Mouse (Mus musculus): ENCODE data around the gene Cbx5. TPM values are rescaled to one million over a fixed set of nuclear protein-coding genes. Genes with fewer than 3 reads are reported as not detected.
A peak's percentile ranks its signal among the peaks of the same experiment; 100 is the strongest.

Gene Cbx5
- 178 and 226 TPM in 2 replicates for polyA plus RNA-seq (2011; ENCODE audit: insufficient read depth, insufficient read length, low replicate concordance, missing spikeins)

GRCm38 (mm10) chr15:103239685-103240159, at the start of gene Cbx5:
Cbx5 (minus strand) TSS chr15:103239816.
- WGBS: under 1% methylated on average over 39 of the region's 39 CpGs
- Histone ChIP-seq H3K27ac (ENCODE audit: control insufficient read depth, insufficient read depth, low read depth, low read length, poor library complexity) (peak within 1 kb of the TSS; percentile 78), H3K4me3 (replicated peaks; ENCODE audit: control insufficient read depth, low read depth, low read length) (peak within 1 kb of the TSS; percentile 88), H3K4me1 (ENCODE audit: control insufficient read depth, insufficient read depth, low read length) (no peaks in the 10 kb centered on the region)
- no peak for TF ChIP-seq CTCF (IDR thresholded peaks at IDR 0.05; ENCODE audit: control insufficient read depth, insufficient read depth, low read length)
- peak; percentile 86; the same call in 1 of the 2 replicates for TF ChIP-seq POLR2A (IDR thresholded peaks at IDR 0.05; ENCODE audit: borderline replicate concordance, control insufficient read depth, low read depth, low read length)

- H3K4me3 ChIP-seq (replicated peaks; ENCODE audit: control insufficient read depth, low read depth, low read length): no peak overlapping the region
- no peaks in the 10 kb centered on the region; the same call in 1 of the 2 replicates for H3K4me1 ChIP-seq (ENCODE audit: control insufficient read depth, insufficient read depth, low read length)
- 16% methylated on average over 1 of the region's 1 CpGs for WGBS
- H3K27ac ChIP-seq (ENCODE audit: control insufficient read depth, insufficient read depth, low read depth, low read length, poor library complexity): no peak overlapping the region
- TF ChIP-seq CTCF (IDR thresholded peaks at IDR 0.05; ENCODE audit: control insufficient read depth, insufficient read depth, low read length): no peak
- TF ChIP-seq POLR2A (IDR thresholded peaks at IDR 0.05; ENCODE audit: borderline replicate concordance, control insufficient read depth, low read depth, low read length): no peak
Measured at GRCm38 (mm10) chr15:103285778-103286417, 46.3 kb upstream of the Cbx5 start.

- WGBS: 51% methylated on average over 2 of the region's 2 CpGs
- Histone ChIP-seq H3K4me3 (replicated peaks; ENCODE audit: control insufficient read depth, low read depth, low read length) (no peak overlapping the region), H3K27ac (ENCODE audit: control insufficient read depth, insufficient read depth, low read depth, low read length, poor library complexity) (no peak overlapping the region), H3K4me1 (ENCODE audit: control insufficient read depth, insufficient read depth, low read length) (no peaks in the 10 kb centered on the region; the same call in 1 of the 2 replicates)
- TF ChIP-seq CTCF (IDR thresholded peaks at IDR 0.05; ENCODE audit: control insufficient read depth, insufficient read depth, low read length): no peak
- TF ChIP-seq POLR2A (IDR thresholded peaks at IDR 0.05; ENCODE audit: borderline replicate concordance, control insufficient read depth, low read depth, low read length): no peak
Measured at GRCm38 (mm10) chr15:103284647-103285046, 45.0 kb upstream of the Cbx5 start.

- TF ChIP-seq CTCF (IDR thresholded peaks at IDR 0.05; ENCODE audit: control insufficient read depth, insufficient read depth, low read length) (peak; percentile 63), POLR2A (IDR thresholded peaks at IDR 0.05; ENCODE audit: borderline replicate concordance, control insufficient read depth, low read depth, low read length) (no peak)
- 72% methylated on average over 3 of the region's 3 CpGs for WGBS
- no peak overlapping the region for H3K4me3 ChIP-seq (replicated peaks; ENCODE audit: control insufficient read depth, low read depth, low read length)
- no peaks in the 10 kb centered on the region; the same call in 1 of the 2 replicates for H3K4me1 ChIP-seq (ENCODE audit: control insufficient read depth, insufficient read depth, low read length)
- H3K27ac ChIP-seq (ENCODE audit: control insufficient read depth, insufficient read depth, low read depth, low read length, poor library complexity): no peak overlapping the region
Measured at GRCm38 (mm10) chr15:103284066-103284465, 44.5 kb upstream of the Cbx5 start.

- 70% methylated on average over 3 of the region's 3 CpGs for WGBS
- H3K4me1 ChIP-seq (ENCODE audit: control insufficient read depth, insufficient read depth, low read length): no peaks in the 10 kb centered on the region; the same call in 1 of the 2 replicates
- TF ChIP-seq POLR2A (IDR thresholded peaks at IDR 0.05; ENCODE audit: borderline replicate concordance, control insufficient read depth, low read depth, low read length) (no peak), CTCF (IDR thresholded peaks at IDR 0.05; ENCODE audit: control insufficient read depth, insufficient read depth, low read length) (no peak)
- no peak overlapping the region for H3K27ac ChIP-seq (ENCODE audit: control insufficient read depth, insufficient read depth, low read depth, low read length, poor library complexity)
- no peak overlapping the region for H3K4me3 ChIP-seq (replicated peaks; ENCODE audit: control insufficient read depth, low read depth, low read length)
Measured at GRCm38 (mm10) chr15:103281465-103282205, 42.0 kb upstream of the Cbx5 start.

GRCm38 (mm10) chr15:103280817-103281464, 41.3 kb upstream of the Cbx5 start:
- Histone ChIP-seq H3K4me3 (replicated peaks; ENCODE audit: control insufficient read depth, low read depth, low read length) (no peak overlapping the region), H3K4me1 (ENCODE audit: control insufficient read depth, insufficient read depth, low read length) (no peaks in the 10 kb centered on the region; the same call in 1 of the 2 replicates), H3K27ac (ENCODE audit: control insufficient read depth, insufficient read depth, low read depth, low read length, poor library complexity) (no peak overlapping the region)
- TF ChIP-seq CTCF (IDR thresholded peaks at IDR 0.05; ENCODE audit: control insufficient read depth, insufficient read depth, low read length) (peak; percentile 71), POLR2A (IDR thresholded peaks at IDR 0.05; ENCODE audit: borderline replicate concordance, control insufficient read depth, low read depth, low read length) (no peak)
- 38% methylated on average over 3 of the region's 3 CpGs for WGBS

- Histone ChIP-seq H3K27ac (ENCODE audit: control insufficient read depth, insufficient read depth, low read depth, low read length, poor library complexity) (no peak overlapping the region), H3K4me3 (replicated peaks; ENCODE audit: control insufficient read depth, low read depth, low read length) (no peak overlapping the region), H3K4me1 (ENCODE audit: control insufficient read depth, insufficient read depth, low read length) (no peaks in the 10 kb centered on the region; the same call in 1 of the 2 replicates)
- 37% methylated on average over 3 of the region's 3 CpGs for WGBS
- TF ChIP-seq POLR2A (IDR thresholded peaks at IDR 0.05; ENCODE audit: borderline replicate concordance, control insufficient read depth, low read depth, low read length): no peak
- peak; percentile 19; the same call in 1 of the 2 replicates for TF ChIP-seq CTCF (IDR thresholded peaks at IDR 0.05; ENCODE audit: control insufficient read depth, insufficient read depth, low read length)
Measured at GRCm38 (mm10) chr15:103279750-103280149, 40.1 kb upstream of the Cbx5 start.

Measured in bone marrow, adult 2 months (tissue).